In genomic region chr12:107715871-107716270, GRCm38 (mm10) we compare ENCODE assay signal across 9 mouse cellular contexts.
DNase-seq lines count a peak whose midpoint lies in the region.
"Had no signal": no experiment of that assay in that cellular context is flagged by ENCODE, and none has a peak within 500 bp of the region (broad histone marks: within the 10 kb centered on the region; RNA-seq: fewer than 3 reads in every experiment).

No protein-coding gene starts in this region.

- DNase-seq in heart, adult 18-20 months = peak; percentile 11 to 14
- no peak for DNase-seq in heart, adult 8-10 months (ENCODE audit: low spot score)
- peak; percentile 55 to 57 for DNase-seq in right cerebral cortex, postnatal 10 days (ENCODE audit: low spot score in 2 of 2)
- DNase-seq in right cerebral cortex, adult 2 months (ENCODE audit: low spot score in 2 of 2) = no peak
- DNase-seq in gonadal fat pad, adult 2 months (ENCODE audit: low read depth) = peak; percentile 36
- DNase-seq in testis, postnatal 14 days (ENCODE audit: low spot score) = peak; percentile 29
- DNase-seq in thymus, postnatal 0 days (ENCODE audit: low spot score) = no peak
- DNase-seq: kidney, adult 9 months; thymus, adult 2 months had no signal

Comparison
In these comparisons a context has a peak if more than half of its experiments do, and no peak if none do; other contexts are left out.
1. DNase-seq: peak in heart, adult 18-20 months (2 of 2), right cerebral cortex, postnatal 10 days (2 of 2), gonadal fat pad, adult 2 months (single experiment) and testis, postnatal 14 days (single experiment); none in heart, adult 8-10 months (single experiment), right cerebral cortex, adult 2 months (0 of 2) and thymus, postnatal 0 days (single experiment).